Mouse (Mus musculus): ENCODE results near the gene Sesn1.
"Not testable (repeated sequence)": the region's sequence is repeated elsewhere in the genome, so short reads cannot be mapped to it uniquely, and the experiment has no call there.

The Sesn1 gene

DNA sequence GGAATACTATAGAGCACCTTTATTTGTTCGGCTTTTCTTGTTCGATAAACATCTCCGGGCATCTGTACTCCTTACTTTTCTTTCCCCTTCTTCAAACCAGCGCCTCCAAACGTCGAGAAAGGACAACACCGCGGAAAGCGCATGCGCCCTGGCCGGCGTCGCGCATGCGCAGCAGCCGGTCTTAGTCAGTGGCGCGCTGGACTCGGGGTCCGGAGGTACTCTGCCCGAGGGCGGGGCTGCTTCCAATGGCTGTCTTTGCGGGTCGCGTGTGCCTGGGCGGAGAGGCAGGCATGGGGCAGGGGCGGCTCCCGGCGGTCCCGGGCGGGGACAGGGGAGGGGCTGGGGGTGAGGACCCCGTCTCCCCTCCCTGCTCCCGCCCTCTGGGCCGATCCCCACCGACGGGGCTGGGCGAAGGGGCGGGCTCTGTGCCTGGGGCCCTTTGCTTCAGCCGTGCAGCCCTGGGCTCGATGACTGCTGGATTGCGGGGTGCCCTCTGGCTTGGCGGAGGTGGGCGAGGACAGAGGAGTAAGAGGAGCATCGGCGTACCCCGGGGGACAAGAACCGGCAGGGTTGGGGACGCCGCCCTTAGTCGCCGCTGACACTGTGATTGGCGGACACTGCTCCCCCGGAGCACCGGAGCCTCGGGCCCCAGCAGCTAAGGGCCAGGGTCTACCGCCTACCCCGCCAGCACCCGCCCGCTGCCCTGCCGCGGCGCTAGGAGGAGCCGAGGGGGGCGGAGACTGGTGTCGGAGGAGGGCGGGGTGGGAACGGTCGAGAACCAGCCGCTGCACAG, at the start of gene Sesn1, which contains the start of gene Cep57l1:
TSS of gene Sesn1 (plus strand) at position 165 of the 793 bp plus-strand sequence.
TSS of gene Cep57l1 (minus strand) at position 101 of the 793 bp plus-strand sequence.
- DNase-seq (ENCODE audit: low spot score in 2 of 2), result peak; percentile 90 to 94

DNA sequence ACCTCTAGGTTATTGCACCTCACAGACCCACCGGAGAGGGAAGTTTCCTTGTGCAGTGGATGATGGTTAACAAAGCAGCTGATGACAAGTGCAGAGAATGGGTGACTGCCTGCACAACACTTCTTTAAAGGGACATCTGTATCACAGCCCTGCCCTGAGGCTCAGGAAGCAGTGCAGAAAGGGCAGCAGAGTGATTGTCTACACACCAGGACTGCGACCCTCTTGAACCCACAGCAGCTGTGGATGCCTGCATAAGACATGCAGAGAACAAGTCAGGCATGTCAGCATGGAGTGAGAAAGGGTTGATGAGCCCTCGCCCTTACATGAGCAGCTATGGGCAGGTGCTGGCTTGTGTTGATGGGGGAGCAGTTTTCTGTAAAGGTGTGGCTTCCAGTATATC, 48.9 kb upstream of the Sesn1 start:
- no peak for DNase-seq (ENCODE audit: low spot score in 2 of 2)

DNA sequence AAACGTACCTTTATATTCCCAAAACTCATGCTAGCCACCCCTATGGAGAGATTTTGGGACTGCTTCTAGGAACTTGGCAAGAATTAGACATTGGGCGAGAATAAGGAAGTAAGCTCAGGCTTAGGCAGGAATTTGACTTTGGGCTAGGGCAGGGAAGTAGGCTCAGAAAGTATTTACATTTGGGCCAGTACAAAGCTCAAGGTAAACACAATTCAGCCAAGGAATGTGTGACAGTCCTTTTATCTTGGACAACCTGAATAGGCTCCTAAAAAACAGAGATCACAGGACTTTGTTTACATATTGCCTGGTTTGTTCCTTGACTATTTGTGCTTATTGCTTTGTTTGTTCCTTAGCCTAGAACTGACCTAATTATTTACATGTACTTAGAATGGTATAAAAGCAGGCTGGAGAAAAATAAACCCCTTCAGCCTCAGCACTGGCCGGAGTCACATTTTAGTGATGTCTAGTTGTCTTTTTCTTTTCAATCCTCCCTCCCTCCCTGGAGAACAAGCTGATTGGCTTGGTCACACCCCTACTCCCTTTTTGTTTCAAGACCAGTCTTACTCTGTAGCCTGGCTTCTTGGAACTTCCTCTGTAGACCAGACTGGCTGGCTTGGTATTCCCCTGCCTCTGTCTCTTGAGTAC, 45.9 kb upstream of the Sesn1 start:
- no peak for DNase-seq (ENCODE audit: low spot score in 2 of 2)

DNA sequence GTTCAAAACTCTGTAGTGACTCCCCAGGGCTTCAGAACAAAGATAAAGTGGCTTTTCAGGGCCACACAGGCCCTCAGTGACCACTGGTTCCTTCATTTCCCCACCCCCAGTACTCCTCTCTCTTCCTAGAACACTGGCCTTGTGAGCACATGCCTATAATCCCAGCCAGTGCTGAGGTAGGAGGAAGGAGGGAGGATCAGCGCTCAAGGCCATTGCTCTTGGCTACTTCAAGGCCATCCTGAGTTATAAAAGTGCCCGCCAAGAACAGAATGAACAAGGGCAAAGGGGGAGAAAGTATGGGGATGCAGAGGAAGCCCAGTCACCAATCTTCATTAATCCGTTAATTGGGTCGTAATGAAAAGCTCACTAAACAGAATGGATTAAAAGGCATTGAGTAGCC, 44.1 kb upstream of the Sesn1 start:
- no peak for DNase-seq (ENCODE audit: low spot score in 2 of 2)

DNA sequence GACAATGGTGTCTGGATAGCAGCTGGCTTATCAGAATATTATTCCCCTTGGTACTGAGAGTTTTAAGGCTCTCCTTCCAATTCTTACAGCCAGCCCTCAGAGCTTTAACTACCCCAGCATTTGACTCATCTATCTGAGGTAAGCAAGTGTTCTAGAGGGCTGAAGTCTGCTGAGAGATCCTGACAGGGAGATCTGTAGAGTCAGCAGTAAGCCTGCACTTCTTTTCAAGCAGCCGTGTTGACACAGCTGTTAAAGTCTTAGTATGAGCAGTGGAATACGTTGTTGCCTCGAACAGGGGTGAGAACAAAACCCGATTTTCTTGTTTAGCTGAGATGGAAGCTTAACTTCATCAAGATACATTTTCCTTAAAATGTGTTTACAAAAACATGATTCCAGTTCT, 43.5 kb upstream of the Sesn1 start:
- DNase-seq (ENCODE audit: low spot score in 2 of 2), result no peak

DNA sequence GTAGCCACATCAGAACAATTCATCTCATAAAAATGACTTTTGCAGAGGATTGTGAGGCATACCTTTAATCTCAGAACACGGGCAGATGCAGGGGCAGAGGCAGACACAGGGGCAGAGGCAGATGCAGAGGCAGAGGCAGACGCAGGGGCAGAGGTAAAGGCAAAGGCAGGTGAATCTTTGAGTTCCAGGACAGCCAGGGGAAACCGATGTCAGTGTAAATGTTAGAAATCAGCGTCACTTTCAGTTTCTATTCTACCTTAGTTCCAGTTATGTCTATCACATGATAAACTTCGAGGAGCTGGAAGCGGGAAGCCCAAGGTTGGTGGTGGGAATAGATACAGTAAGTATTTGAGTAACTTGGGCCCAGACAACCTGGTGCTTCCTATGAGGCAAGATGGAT, 42.5 kb upstream of the Sesn1 start:
- DNase-seq (ENCODE audit: low spot score in 2 of 2), result no peak

DNA sequence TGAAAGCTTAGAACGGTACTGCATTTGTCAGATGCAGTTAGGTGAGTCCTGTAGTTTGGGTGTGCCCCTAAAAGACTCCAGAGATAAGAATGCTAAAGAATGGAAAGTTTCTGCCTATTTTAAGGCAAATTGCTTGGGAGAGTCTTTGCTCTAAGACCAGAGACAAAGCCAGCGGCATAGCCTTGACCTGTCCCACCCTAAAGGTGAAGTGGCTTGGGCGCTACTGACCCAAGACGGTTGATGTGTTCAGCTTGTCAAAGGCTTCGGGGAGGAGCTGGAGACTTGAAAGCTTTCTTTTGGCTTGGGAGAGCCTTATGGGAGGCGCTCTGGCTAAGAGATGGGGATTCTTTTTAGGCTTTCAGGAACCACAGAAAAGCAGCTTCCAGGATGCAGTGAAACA, 17.4 kb upstream of the Sesn1 start:
- DNase-seq (ENCODE audit: low spot score in 2 of 2), result no peak

DNA sequence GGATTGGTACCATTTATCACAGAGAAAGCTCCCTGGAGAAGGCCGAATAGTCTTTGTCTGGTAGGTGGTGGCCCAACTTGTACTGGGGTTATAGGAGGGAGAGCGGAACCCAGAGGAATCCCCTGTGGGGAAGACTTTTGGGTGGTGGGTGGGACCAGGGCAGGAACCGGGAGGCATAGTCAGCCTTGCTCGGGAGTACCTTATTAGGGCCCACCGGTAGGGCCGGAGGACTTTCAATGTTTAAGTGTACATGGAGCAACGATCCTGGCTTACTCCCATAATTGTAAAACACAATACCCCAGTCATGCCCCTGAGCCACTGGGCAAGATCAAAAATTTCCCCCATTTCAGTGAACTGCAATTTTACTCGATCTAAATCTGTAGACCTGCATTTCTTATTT, 12.5 kb upstream of the Sesn1 start:
- no peak for DNase-seq (ENCODE audit: low spot score in 2 of 2)

DNA sequence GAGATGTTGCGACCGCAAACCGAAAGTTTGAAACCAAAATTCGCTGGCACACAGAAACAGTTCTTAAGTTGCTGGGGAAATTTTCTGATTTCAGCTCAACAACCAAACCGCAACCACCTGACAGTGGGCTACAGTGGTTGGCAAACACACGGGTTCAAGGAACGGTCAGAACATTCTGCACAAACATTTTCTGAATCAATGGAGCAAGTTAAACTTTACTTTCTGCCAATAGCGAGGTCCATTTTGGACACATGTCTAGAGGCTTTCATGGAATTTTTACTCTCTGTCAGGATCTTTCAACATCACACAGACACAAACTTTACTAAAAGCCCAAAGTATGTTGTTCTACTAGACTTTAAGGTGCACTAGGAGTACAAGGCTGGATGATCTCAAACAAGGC, 6.3 kb upstream of the Sesn1 start:
- DNase-seq (ENCODE audit: low spot score in 2 of 2), result no peak

DNA sequence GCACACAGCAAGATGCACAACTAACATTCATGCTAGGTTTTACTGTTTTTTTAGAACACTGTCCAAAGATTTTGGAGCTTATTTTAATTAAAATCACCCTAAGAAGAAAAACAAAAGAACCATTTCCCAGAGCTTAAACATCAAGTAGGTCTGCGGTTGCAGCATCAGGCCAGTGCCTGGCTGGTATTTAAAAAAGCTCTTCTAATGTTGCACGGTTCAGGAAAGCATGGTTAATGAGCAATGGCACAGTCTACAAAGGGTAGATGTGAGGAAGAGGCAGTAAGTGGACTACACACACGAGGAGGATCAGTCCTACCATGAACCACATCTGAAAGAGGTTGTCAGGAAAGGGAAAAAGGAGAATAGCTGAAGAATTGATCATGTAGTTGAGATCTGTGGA, 5.0 kb upstream of the Sesn1 start:
- DNase-seq (ENCODE audit: low spot score in 2 of 2), result no peak

DNA sequence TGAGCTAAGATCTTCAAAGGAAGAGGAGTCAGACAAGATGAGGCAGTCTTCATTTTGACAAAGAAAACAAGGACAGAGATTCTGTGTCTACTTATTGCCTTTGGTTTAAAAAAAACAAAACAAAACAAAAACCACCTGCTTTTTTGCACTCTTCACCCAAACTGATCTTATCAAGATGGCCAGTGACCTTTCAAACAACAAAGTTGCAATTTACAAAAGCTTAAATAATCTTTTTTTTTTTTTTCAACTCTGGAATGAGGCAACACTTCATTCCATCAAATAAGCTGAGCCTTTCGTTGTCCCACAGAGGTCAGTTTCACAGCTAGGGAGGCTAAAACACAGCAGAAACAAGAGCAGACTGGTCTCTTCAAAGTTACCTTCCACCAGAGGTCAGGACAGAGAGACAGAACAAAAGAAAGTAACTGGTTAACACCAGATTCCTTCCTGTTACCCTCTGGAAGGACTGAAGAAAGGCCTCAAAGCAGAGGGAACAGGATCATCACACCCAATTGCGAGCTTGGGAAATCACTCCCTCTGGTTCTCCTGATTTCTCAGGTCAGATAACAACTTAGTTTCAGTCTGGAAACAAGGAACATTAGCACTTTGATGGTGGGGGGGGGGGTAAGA, 3.9 kb upstream of the Sesn1 start:
- DNase-seq (ENCODE audit: low spot score in 2 of 2), result no peak

DNA sequence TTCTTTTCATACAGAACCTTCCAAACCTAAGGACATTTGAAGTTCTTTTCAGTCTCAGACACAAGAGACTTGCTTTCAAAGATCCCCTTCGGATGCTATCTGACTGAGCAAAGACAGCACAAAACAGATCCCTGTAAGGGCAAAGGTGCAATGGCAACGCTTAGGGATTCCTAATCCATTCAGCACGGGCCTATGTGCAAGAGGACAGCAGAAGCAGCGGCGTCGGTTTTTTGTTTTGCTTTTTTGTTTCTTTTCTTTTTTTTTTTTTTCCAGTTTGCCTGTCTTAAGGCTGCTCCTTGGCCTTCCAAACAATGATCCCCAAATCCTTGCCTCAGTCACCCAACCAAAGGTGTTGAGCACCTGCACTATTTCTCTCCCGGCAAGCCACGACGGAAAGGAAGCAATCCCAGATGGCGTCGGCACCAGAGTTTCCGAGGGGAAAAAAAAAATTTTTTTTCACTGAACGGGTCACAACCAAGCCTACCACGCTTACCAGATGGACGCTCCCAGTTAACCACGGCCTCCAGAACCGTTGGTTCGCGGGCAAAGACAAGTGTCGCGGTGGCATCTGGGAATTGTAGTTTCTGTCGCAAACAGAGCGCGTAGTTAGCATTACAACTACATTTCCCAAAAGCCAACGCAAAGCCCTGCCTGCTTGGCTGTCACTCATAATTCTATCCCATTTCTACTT, 510 bp upstream of the Sesn1 start:
- no peak for DNase-seq (ENCODE audit: low spot score in 2 of 2)

DNA sequence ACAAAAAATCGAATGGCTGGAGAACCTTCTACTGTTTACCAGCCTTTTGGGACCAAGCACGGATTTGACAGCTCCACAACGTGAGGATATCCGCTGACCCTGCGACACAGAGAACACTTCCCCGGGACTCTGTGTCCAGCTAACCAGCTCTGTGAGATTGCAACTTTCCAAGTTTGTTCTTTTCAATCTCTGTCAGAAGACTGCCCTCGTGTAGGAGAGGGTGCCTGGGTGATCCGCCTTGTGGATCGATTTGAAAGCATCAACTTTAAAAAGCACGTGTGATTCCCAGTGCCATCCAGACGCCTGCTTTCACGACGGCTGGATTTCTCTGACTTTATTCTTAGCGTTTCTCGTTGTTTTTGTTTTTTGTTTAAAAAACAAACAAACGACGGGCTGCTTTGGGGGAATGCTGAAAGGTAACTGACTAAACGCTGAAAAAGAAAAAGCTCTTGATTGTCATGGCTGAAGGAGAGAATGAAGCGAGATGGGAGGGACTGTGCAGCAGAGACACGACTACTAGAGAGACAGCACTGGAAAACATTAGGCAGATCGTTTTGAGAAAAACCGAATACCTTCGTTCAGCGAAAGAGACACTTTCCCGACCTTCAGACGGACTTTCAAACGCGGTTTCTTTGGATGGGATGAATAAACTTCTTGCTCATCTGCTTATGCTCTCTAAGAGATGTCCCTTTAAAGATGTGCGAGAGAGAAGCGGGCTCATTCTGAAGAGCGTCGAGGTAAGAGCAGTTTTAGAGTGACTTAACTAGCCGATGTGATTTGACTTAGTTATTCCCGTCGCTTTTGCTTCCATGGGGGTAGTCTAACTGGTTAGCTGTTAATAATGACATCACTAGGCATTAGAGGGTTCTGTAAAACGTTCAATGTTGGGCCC, 1.1 kb downstream of the Sesn1 start:
- DNase-seq (ENCODE audit: low spot score in 2 of 2), result no peak

DNA sequence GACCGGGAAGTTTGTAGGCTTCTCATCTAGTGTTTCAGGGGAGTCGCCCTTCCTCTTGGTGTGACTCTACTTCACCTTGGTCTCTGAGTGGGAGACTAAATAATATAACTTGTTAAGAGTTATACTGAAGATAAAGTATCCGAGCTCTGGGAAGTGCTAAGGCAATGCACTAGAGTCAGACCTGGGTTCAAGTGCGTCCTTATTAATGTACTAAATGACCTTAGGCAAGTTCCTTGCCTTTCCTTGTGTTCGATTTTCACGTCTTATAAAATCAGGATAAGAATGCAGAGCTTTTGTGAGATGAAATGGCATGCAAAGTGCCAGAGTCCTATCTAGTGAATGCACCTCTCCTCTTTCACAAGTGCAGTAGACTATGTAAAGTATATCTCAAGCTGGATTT, 2.8 kb downstream of the Sesn1 start:
- no peak for DNase-seq (ENCODE audit: low spot score in 2 of 2)

DNA sequence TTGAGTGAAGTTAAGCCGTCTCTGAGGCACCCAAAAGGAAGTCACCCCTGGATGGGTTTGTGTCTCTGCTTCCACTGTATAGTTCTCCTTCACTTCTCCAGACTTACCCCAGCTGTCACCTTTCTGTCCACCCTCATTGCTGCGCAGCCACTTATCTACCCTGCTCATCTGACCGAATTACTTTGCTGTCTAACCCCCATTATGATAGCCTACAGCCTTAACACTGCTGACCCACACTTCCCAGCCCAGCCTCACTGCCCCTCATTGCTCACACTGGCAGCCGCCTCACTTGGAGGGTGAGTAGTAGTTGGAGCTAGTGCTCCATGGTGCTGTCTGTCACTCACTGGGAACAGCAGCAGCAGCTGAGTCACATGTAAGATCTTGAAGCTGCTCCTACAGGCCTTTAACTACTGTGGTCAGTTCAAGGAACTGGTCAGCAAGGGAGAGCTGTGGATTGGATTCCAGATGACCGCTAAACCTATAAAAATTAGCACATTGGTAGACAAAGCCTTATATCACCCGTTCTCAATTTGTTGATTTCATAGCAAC, 4.6 kb downstream of the Sesn1 start:
- no peak for DNase-seq (ENCODE audit: low spot score in 2 of 2)

DNA sequence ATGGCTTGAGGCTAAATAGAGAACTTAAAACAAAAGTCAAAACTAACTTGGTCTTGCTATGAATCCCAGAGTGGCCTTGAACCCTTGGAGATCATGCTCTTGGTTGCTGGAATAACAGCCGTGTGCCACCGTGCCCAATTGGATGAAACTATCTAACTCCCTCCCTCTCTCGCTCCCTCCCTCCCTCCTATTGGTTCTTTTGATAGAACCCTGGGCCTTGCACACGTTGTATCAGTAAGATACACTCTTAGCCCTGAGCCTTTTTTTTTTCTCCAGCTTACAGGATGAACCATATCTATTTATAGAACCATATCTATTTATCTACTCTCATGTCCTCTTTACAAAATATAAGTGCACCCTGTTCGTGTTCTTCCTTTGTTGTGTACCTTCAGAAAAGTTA, 6.8 kb downstream of the Sesn1 start:
- no peak for DNase-seq (ENCODE audit: low spot score in 2 of 2)

DNA sequence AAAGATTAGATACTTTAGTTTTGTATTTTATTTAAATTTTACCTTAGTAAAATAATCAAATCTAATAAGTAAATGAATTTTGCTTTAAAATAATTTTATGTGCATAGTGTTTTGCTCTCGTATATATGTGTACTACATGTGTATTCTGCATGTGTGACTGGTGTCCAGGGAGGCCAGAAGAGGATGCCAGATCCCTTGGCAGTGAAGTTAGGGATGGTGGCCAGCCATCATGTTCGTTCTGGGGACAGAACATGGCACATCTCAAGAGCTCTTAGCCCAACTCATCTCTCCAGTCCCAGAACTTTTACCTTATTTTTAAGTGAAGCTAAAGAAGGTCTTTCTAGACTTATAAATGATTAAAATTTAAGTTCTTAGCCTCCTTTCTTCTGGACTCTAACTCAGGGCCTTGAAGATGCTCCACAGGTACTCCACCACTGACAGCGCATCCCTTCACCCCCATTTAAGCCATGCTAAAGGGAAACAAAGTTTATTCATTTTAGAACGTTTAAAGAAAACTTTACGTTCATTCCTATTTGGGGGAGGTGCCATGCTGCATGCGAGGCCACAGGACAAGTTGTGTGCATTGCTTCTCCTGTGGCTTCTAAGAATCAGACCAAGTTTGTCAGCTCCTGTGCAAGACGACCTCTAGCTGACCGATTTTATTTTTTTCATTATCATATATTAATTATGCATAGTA, 8.4 kb downstream of the Sesn1 start:
- DNase-seq (ENCODE audit: low spot score in 2 of 2), result no peak

DNA sequence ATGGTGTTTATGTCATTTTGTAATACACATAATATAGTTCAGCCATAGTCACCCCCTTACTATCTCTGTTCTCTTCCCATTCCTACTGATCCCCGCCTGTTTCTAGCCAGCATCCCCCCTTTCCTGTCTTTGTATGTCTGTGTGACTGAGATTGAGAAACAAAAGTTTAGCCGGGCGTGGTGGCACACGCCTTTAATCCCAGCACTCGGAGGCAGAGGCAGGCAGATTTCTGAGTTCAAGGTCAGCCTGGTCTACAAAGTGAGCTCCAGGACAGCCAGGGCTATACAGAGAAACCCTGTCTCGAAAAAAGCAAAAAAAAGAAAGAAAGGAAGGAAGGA, 9.0 kb downstream of the Sesn1 start:
- not testable (repeated sequence) for DNase-seq (ENCODE audit: low spot score in 2 of 2)

DNA sequence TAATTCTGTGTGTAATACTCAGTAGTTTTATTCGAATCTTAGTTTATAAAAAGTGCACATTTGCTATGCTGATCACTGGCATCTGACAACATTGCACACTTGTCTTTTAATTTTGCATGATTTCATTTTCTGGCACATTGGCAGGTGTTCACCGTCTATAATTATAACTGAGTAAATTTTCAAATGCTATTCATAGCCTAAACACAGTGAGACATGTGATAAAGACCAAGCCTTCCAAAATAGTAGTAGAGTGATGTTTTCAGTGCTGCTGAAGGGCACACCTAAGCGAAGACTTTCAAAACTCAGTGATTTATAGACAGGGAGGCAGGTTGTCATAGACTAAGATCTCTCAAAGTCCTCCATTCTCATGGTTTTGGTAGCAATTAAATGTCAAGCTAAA, 9.6 kb downstream of the Sesn1 start:
- no peak for DNase-seq (ENCODE audit: low spot score in 2 of 2)

DNA sequence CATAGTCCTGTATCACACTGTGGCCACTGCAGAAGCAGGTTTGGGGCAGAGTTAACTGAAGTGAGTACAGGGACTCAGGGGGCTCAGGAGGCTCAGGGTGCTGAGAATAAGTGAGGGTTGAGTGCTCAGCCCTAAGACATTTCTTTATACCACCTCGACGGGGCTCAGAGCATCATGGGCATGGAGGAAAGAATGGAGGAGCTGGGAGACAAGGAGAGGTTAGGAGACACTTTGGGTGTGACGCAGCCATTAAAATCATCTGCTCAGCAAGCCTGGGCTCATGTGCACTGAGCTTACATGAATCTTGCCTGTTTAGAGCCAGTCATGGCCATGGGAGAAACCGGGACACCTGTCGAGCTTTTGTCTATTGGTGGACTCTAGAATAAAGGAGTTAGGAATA, 10.7 kb downstream of the Sesn1 start:
- DNase-seq (ENCODE audit: low spot score in 2 of 2), result no peak

DNA sequence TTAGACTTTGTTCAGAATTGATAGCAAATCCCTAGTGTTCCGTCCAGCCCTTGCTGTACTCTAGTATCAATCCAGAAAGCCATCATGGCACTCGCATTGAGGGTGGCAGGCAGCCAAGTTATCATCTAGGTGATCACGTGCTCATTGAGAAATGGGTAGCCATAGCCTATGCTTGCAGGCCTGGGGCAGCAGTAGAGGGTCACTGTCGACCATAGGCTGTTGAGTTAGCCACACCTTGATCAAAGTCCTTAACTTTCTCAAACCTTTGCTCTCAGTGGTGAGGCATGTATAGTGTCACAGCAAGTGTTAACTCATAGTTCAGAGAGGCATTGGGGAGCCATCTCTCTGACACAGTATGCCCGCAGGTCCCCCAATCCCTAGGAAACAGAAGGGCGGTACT, 11.4 kb downstream of the Sesn1 start:
- no peak for DNase-seq (ENCODE audit: low spot score in 2 of 2)
